Mouse (Mus musculus): Measurements from ENCODE around the gene Ifna2. TPM values are rescaled to one million over a fixed set of nuclear protein-coding genes. Genes with fewer than 3 reads are reported as not detected.
A peak's percentile ranks its signal among the peaks of the same experiment; 100 is the strongest.

The Ifna2 gene
- not detected in 2 replicates for total RNA-seq (2014; rRNA removed)
- polyA plus RNA-seq (2015; fragmentation: Nextera tagmentation; extraction: Ambion mirVana), result not detected in 2 replicates

DNA sequence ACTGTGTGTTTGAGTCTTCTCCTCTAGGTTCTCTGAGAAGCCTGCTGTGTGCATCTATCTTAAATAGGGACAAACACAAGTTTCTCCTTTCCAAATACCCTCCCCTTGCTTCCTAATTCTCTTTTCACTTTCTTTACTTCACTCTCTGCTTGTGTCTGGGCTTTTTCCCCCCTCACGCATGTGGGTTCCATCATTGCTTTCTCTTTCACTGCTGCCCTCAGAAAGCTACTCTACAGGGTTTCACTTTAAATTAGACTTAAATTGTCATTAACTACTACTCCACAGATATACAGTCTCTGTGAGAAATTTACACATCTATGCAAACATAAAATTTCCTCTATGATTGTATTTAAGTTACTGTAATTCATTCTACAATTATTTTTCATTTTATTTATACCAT lies at the start of gene Ifna2:
Gene Ifna2 (minus strand): TSS at position 101 of the 400 bp plus-strand sequence.
- Histone ChIP-seq H3K9ac (no peak within 1 kb of the TSS), H3K4me3 (ENCODE audit: low read depth, low read length) (no peak within 1 kb of the TSS), H3K4me1 (ENCODE audit: insufficient read depth) (no peaks in the 10 kb centered on the region), H3K27me3 (ENCODE audit: insufficient read depth, low read length) (no peaks in the 10 kb centered on the region), H3K27ac (ENCODE audit: low read depth, low read length) (no peak within 1 kb of the TSS), H3K9me3 (ENCODE audit: low read length) (no peaks in the 10 kb centered on the region), H3K4me2 (ENCODE audit: low read depth) (no peak within 1 kb of the TSS), H3K36me3 (ENCODE audit: insufficient read depth) (no peaks in the 10 kb centered on the region)
- ATAC-seq (no peak), DNase-seq (no peak)
- WGBS, result 92% methylated on average over 1 of the region's 1 CpGs
- no peak for TF ChIP-seq CTCF (IDR thresholded peaks at IDR 0.05; ENCODE audit: low read depth)

DNA sequence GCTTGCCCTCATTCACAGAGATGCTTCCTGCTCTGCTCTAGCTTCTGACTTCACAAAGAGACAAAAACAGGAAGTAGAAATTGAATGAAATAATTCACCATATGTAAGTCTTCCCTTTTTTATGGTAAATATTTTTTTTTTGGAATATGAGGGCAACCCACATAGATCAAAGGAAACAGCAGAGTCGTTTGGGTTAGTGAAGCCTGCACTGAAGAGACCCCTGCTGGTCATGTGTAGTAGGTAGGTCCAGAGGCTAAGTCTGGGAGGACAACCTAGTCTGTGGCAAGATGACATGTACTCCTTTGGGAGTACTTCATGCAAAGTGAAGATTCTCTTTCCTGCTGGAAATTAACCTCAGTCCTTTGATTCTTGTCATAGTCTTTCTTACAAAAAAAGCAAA lies 43.6 kb upstream of the Ifna2 start:
- H3K27me3 ChIP-seq (ENCODE audit: insufficient read depth, low read length), result no peaks in the 10 kb centered on the region; the same call in 1 of the 2 replicates
- no peaks in the 10 kb centered on the region for H3K36me3 ChIP-seq (ENCODE audit: insufficient read depth)
- DNase-seq (no peak), ATAC-seq (no peak)
- H3K9ac ChIP-seq, result no peak overlapping the region
- peak; percentile 60 for TF ChIP-seq CTCF (IDR thresholded peaks at IDR 0.05; ENCODE audit: low read depth)
- H3K4me3 ChIP-seq (ENCODE audit: low read depth, low read length), result no peak overlapping the region
- no peaks in the 10 kb centered on the region for H3K9me3 ChIP-seq (ENCODE audit: low read length)
- no peaks in the 10 kb centered on the region for H3K4me1 ChIP-seq (ENCODE audit: insufficient read depth)
- WGBS, result 5% methylated on average over 1 of the region's 1 CpGs
- H3K4me2 ChIP-seq (ENCODE audit: low read depth), result no peak overlapping the region
- no peak overlapping the region for H3K27ac ChIP-seq (ENCODE audit: low read depth, low read length)

DNA sequence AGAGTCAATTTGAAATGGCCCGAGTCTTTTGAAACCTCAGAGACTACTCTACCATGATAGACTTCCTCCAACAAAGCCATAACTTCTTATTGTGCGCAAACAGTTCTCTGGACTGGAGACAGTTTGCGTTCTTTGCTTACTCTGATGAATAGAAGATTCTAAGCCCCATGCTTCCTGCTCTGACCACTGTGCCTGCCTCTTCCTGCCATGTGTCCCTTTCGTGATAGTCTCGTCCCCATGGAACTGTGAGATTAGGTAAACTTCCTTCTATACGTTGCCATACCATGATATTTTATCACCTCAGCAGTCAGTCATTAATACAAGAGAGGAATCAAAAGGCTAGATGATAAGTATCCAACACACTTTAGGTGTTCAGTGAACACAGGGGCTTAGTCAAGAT lies 43.0 kb upstream of the Ifna2 start:
- no peak for DNase-seq
- Histone ChIP-seq H3K4me3 (ENCODE audit: low read depth, low read length) (no peak overlapping the region), H3K27me3 (ENCODE audit: insufficient read depth, low read length) (no peaks in the 10 kb centered on the region; the same call in 1 of the 2 replicates), H3K27ac (ENCODE audit: low read depth, low read length) (no peak overlapping the region), H3K4me1 (ENCODE audit: insufficient read depth) (no peaks in the 10 kb centered on the region), H3K9me3 (ENCODE audit: low read length) (no peaks in the 10 kb centered on the region), H3K36me3 (ENCODE audit: insufficient read depth) (no peaks in the 10 kb centered on the region), H3K9ac (no peak overlapping the region), H3K4me2 (ENCODE audit: low read depth) (no peak overlapping the region)
- WGBS, result 88% methylated on average over 6 of the region's 6 CpGs
- ATAC-seq, result no peak
- no peak for TF ChIP-seq CTCF (IDR thresholded peaks at IDR 0.05; ENCODE audit: low read depth)

DNA sequence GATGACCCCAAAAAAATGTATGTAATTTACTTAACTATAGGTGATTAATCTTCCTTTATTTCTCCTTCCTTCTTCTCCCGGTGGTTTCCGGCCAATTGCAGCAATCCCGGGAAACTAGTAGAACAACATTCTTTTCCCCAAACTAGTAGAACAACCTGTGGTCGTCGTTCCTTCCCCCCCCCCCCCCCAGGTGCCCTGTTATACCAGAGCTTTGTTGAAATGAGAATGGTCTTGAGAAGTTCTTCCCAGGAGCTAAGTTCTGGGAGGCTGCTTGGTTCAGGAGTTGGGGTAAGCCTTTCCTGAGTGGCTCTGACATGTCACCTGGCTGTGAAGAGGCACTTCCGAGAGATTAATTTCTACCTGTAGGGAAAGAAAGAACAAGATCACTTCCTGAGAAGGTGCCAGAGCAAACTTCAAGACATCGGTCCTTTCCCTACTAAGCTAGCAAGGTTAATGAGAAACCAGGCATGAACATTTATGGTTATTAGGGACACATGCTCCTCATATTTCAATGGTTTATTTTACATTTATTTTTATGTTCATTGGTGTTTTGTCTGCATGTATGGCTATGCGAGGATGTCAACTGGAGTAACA lies 39.9 kb upstream of the Ifna2 start:
- H3K4me3 ChIP-seq (ENCODE audit: low read depth, low read length), result no peak overlapping the region
- ATAC-seq (no peak), DNase-seq (no peak)
- no peak overlapping the region for H3K27ac ChIP-seq (ENCODE audit: low read depth, low read length)
- no peaks in the 10 kb centered on the region for H3K9me3 ChIP-seq (ENCODE audit: low read length)
- WGBS, result 69% methylated on average over 8 of the region's 8 CpGs
- H3K27me3 ChIP-seq (ENCODE audit: insufficient read depth, low read length), result no peaks in the 10 kb centered on the region; the same call in 1 of the 2 replicates
- TF ChIP-seq CTCF (IDR thresholded peaks at IDR 0.05; ENCODE audit: low read depth), result no peak
- no peak overlapping the region for H3K4me2 ChIP-seq (ENCODE audit: low read depth)
- peaks cover 20% of the 10 kb centered on the region for H3K4me1 ChIP-seq (ENCODE audit: insufficient read depth)
- H3K36me3 ChIP-seq (ENCODE audit: insufficient read depth), result no peaks in the 10 kb centered on the region
- H3K9ac ChIP-seq, result no peak overlapping the region

DNA sequence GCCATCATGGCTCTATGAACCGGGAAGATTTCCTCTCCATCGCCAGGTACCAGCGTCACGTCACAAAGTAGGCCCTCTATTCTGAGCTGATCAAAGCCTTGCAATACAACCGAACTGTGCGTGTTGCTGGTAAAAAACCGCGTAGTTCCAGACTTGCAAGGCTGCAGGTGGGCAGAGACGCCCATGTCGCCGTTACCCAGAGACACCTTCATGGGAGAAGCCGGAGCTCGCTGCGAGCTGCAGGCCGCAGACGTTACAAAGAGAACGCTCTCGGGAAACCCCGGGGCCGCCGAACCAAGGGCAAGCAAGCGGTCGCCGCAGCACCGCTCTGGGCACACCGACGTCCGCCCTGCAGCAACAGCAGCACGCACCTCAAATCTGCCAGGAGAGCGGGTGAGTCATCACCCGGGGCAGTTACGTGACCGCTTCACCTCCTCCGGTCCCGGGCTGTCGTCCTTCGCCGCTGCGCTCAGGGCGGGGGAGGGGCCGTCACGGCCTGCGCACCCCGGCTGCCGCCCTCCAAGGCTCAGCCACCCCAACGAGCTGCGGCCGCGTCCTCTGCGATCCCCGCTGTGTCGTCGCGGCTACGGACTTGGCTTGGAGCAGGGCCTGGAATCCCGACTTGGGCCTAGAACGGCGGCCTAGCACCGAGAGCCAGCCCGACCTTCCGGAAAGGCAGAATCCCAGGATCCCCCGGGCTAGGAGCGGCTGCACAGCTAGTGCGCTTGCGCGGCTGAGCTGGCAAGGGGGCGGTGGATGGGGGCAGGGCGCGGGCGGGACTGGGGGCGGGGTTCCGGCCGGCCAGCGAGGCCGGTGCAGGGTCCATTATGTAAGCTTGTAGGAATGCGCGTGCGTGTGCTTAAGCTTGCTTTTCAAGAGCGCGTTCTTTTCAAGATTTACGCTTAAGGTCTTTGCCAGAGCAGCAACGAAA lies 38.3 kb upstream of the Ifna2 start, which contains the start of the genes Gm26566 and Klhl9:
Gene Gm26566 (plus strand): TSS at position 15 of the 931 bp plus-strand sequence.
Gene Klhl9 (minus strand): TSS at position 675 of the 931 bp plus-strand sequence.
- no peaks in the 10 kb centered on the region for H3K9me3 ChIP-seq (ENCODE audit: low read length)
- TF ChIP-seq CTCF (IDR thresholded peaks at IDR 0.05; ENCODE audit: low read depth), result no peak
- H3K4me2 ChIP-seq (ENCODE audit: low read depth), result peak within 1 kb of the TSS; percentile 85
- H3K9ac ChIP-seq, result peak within 1 kb of the TSS; percentile 99
- H3K27ac ChIP-seq (ENCODE audit: low read depth, low read length), result peak within 1 kb of the TSS; percentile 98
- WGBS, result under 1% methylated on average over 81 of the region's 82 CpGs
- H3K27me3 ChIP-seq (ENCODE audit: insufficient read depth, low read length), result no peaks in the 10 kb centered on the region
- H3K36me3 ChIP-seq (ENCODE audit: insufficient read depth), result no peaks in the 10 kb centered on the region
- DNase-seq (peak; percentile 96), ATAC-seq (peak; percentile 96)
- H3K4me1 ChIP-seq (ENCODE audit: insufficient read depth), result peaks cover 24% of the 10 kb centered on the region
- H3K4me3 ChIP-seq (ENCODE audit: low read depth, low read length), result peak within 1 kb of the TSS; percentile 80

DNA sequence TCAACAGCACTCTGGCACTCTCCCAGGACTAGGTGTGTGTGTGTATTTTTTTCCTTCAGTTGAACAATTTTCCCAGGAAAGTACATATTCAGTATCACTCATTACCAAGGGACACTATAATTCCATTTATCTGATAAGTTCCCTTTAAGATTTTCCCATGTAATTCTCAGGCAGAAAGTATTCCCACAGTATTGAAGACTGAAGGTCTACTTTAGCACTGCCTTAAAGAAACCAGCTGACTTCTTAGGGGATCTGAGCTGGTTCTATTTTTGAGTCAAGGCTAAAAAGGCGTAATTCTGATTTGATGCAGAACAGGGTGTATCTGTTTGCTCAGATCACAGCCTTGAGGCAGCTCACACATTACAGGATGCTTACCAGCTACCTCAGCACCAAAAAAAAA lies 35.0 kb upstream of the Ifna2 start:
- no peak for ATAC-seq
- H3K9me3 ChIP-seq (ENCODE audit: low read length), result no peaks in the 10 kb centered on the region
- peak overlapping the region; percentile 18; the same call in 1 of the 2 replicates for H3K9ac ChIP-seq
- H3K27ac ChIP-seq (ENCODE audit: low read depth, low read length), result no peak overlapping the region
- H3K4me3 ChIP-seq (ENCODE audit: low read depth, low read length), result peak overlapping the region; percentile 27
- peak overlapping the region; percentile 46 for H3K4me2 ChIP-seq (ENCODE audit: low read depth)
- H3K36me3 ChIP-seq (ENCODE audit: insufficient read depth), result peaks cover 8% of the 10 kb centered on the region; the same call in 1 of the 2 replicates
- WGBS, result 33% methylated on average over 1 of the region's 1 CpGs
- no peak for TF ChIP-seq CTCF (IDR thresholded peaks at IDR 0.05; ENCODE audit: low read depth)
- no peaks in the 10 kb centered on the region for H3K27me3 ChIP-seq (ENCODE audit: insufficient read depth, low read length)
- peaks cover 24% of the 10 kb centered on the region for H3K4me1 ChIP-seq (ENCODE audit: insufficient read depth)
- DNase-seq, result no peak

DNA sequence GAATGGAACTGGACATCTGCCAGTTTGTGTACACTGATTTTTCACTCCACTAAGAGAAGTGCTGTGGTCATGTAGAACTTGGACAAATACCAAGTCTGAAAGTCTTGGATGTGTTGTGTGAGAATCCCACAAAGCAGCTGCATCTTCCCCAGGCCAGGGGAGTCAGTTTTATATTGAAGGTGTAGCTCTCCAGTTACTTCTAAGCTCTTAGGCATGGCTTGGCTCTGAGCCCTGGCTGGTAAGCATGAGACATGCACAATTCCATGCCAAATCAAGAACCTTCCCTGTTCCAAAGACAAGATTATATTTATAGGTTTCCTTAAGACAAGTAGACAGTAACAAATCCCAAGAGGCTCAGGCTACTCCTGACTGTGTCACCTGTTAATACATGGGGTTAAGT lies 31.3 kb upstream of the Ifna2 start:
- ATAC-seq (no peak), DNase-seq (no peak)
- Histone ChIP-seq H3K36me3 (ENCODE audit: insufficient read depth) (peaks cover 13% of the 10 kb centered on the region; the same call in 1 of the 2 replicates), H3K4me1 (ENCODE audit: insufficient read depth) (peaks cover 11% of the 10 kb centered on the region), H3K27me3 (ENCODE audit: insufficient read depth, low read length) (no peaks in the 10 kb centered on the region), H3K4me3 (ENCODE audit: low read depth, low read length) (no peak overlapping the region), H3K9ac (no peak overlapping the region), H3K27ac (ENCODE audit: low read depth, low read length) (no peak overlapping the region), H3K9me3 (ENCODE audit: low read length) (no peaks in the 10 kb centered on the region), H3K4me2 (ENCODE audit: low read depth) (no peak overlapping the region)
- no peak for TF ChIP-seq CTCF (IDR thresholded peaks at IDR 0.05; ENCODE audit: low read depth)

Data from forebrain, postnatal 0 days (tissue).